Mouse (Mus musculus) erythroid progenitor cell, adult 5-6 weeks (primary cell): ENCODE measurements around the gene Cyp19a1. TPM values are rescaled to one million over a fixed set of nuclear protein-coding genes. Genes with fewer than 3 reads are reported as not detected.

Source experiments
- ATAC-seq: replicated peaks from 2 replicates; pipeline ENCODE4 v1.8.0; 2016; ENCODE audit warnings: moderate number of reproducible peaks, mild to moderate bottlenecking, moderate TSS enrichment, inconsistent platforms; ENCODE audit not compliant: poor library complexity, low FRiP score, severe bottlenecking
- total RNA-seq, 2 experiments: library from RNA; stranded (forward) in 1 of 2; stranded (reverse) in 1 of 2; fragments of 150-400 nt in 1 of 2; fragments of 186-747, 209-891 nt in 1 of 2; gene quantifications; 2 replicates each; pipeline versions ENCODE4 v1.2.3 to v1.2.4; 2015 to 2017; ENCODE audit warnings: low replicate concordance in 2 of 2

Cyp19a1 gene
- total RNA-seq, 2 experiments from 2014 or later: not detected

- ATAC-seq: no peak
Observed at GRCm38 (mm10) chr9:54181330-54181729, 86.6 kb downstream of the Cyp19a1 start.

GRCm38 (mm10) chr9:54180216-54180615 is 87.7 kb downstream of the Cyp19a1 start:
- ATAC-seq: no peak

- ATAC-seq: no peak
Observed at GRCm38 (mm10) chr9:54169489-54169888, 98.4 kb downstream of the Cyp19a1 start.

- ATAC-seq: no peak
Observed at GRCm38 (mm10) chr9:54168425-54168824, 99.5 kb downstream of the Cyp19a1 start.

- ATAC-seq: no peak
Observed at GRCm38 (mm10) chr9:54163117-54163516, 104.8 kb downstream of the Cyp19a1 start.

- ATAC-seq: no peak
Observed at GRCm38 (mm10) chr9:54153679-54154078, 114.2 kb downstream of the Cyp19a1 start.

GRCm38 (mm10) chr9:54139191-54139590 is 128.7 kb downstream of the Cyp19a1 start:
- ATAC-seq: no peak

Other genes starting within 250 kb of the Cyp19a1 start
- gene Tnfaip8l3, start 199.7 kb downstream of the Cyp19a1 start, total RNA-seq (2015; ENCODE audit: low replicate concordance): not detected in 2 replicates
- gene Tnfaip8l3, start 199.7 kb downstream of the Cyp19a1 start, total RNA-seq (2017; ENCODE audit: low replicate concordance): not detected in 2 replicates
- not detected in 2 replicates for gene Gldn, start 18.4 kb upstream of the Cyp19a1 start, total RNA-seq (2015; ENCODE audit: low replicate concordance)
- gene Gldn, start 18.4 kb upstream of the Cyp19a1 start, total RNA-seq (2017; ENCODE audit: low replicate concordance): not detected in 2 replicates
- gene Dmxl2, start 233.5 kb upstream of the Cyp19a1 start, total RNA-seq (2015; ENCODE audit: low replicate concordance): 4.7 and 10.5 TPM in 2 replicates
- 1.7 and 4.2 TPM in 2 replicates for gene Dmxl2, start 233.5 kb upstream of the Cyp19a1 start, total RNA-seq (2017; ENCODE audit: low replicate concordance)